Mouse (Mus musculus) ES-Bruce4 (cell line): ENCODE results near the gene Nlk. TPM values are rescaled to one million over a fixed set of nuclear protein-coding genes. Genes with fewer than 3 reads are reported as not detected.
A peak's percentile ranks its signal among the peaks of the same experiment; 100 is the strongest.

Experiments used
- H3K27ac ChIP-seq: 2 replicates; pipeline ENCODE4 v1.5.1; 2012; ENCODE audit warnings: low read length, inconsistent platforms; ENCODE audit not compliant: insufficient read depth
- H3K27me3 ChIP-seq: 2 replicates; pipeline ENCODE4 v1.6.1; 2012; ENCODE audit warnings: mild to moderate bottlenecking, low read length, inconsistent platforms; ENCODE audit not compliant: control insufficient read depth, poor library complexity, insufficient read depth, severe bottlenecking
- H3K36me3 ChIP-seq: 2 replicates; pipeline ENCODE4 v1.6.1; 2012; ENCODE audit warnings: inconsistent platforms, mild to moderate bottlenecking, low read length, moderate library complexity; ENCODE audit not compliant: control insufficient read depth, poor library complexity, insufficient read depth, severe bottlenecking
- H3K4me1 ChIP-seq: one replicate; pipeline ENCODE4 v1.8.1; 2011; ENCODE audit warnings: low read length; ENCODE audit not compliant: control insufficient read depth, insufficient read depth
- H3K4me3 ChIP-seq: 2 replicates; pipeline ENCODE4 v1.5.1; 2011; ENCODE audit warnings: low read depth, mild to moderate bottlenecking, low read length
- H3K9ac ChIP-seq: 2 replicates; pipeline ENCODE4 v1.6.1; 2012; ENCODE audit warnings: low read depth, mild to moderate bottlenecking, inconsistent platforms; ENCODE audit not compliant: poor library complexity, severe bottlenecking
- H3K9me3 ChIP-seq: replicated peaks from 2 replicates; pipeline ENCODE4 v1.6.1; 2012; ENCODE audit warnings: mild to moderate bottlenecking, low read length, inconsistent platforms; ENCODE audit not compliant: control insufficient read depth, poor library complexity, insufficient read depth, severe bottlenecking
- CTCF ChIP-seq: IDR thresholded peaks from one replicate; pipeline ENCODE4 v1.8.1; 2011; ENCODE audit warnings: low read depth, low read length
- EP300 ChIP-seq: IDR thresholded peaks from 2 replicates; pipeline ENCODE4 v1.6.1; 2011; ENCODE audit warnings: low read depth, low read length; ENCODE audit not compliant: insufficient read depth
- POLR2A ChIP-seq: IDR thresholded peaks from one replicate; pipeline ENCODE4 v1.8.1; 2011; ENCODE audit warnings: low read length; ENCODE audit not compliant: insufficient read depth
- polyA plus RNA-seq: library from polyadenylated mRNA; stranded (reverse); fragments of >200 nt; gene quantifications from 2 replicates; pipeline ENCODE4 v1.2.4, GENCODE M21; 2011; ENCODE audit warnings: low read depth; ENCODE audit not compliant: missing spikeins, insufficient read depth, insufficient read length

Gene Nlk
- polyA plus RNA-seq, 1 experiment = 39.7 TPM

DNA sequence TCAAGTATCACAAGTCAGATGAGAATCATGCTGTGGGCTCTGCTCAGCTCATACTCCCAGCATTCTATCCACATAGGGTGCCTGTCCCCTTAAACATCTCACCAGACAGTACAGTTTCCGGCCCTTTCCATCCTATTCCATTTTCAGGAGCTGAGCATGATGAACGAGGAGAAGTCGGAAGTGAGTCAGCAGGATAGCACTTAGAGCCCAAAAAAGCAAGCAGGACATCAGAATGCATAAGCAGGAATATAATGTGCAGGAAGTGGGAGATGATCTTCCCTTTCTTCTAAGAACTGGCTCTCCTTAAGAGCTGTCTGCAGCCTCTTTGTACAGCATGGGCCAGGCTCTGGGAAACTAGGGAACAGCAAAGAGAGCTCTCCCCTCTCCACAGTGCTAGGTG is 5.1 kb upstream of the Nlk start:
- Histone ChIP-seq H3K36me3 (no peaks in the 10 kb centered on the region), H3K9me3 (no peaks in the 10 kb centered on the region), H3K4me3 (no peak overlapping the region), H3K4me1 (no peaks in the 10 kb centered on the region), H3K27me3 (0 out of 2 replicates have a peak, but pooled peaks cover 3% of the 10 kb centered on the region), H3K9ac (no peak overlapping the region), H3K27ac (no peak overlapping the region)
- TF ChIP-seq POLR2A (no peak), EP300 (no peak), CTCF (no peak)

- no peaks in the 10 kb centered on the region for H3K9me3 ChIP-seq
- TF ChIP-seq EP300 = no peak
- no peak for TF ChIP-seq POLR2A
- no peak for TF ChIP-seq CTCF
- H3K4me3 ChIP-seq = peak overlapping the region; percentile 71
- H3K4me1 ChIP-seq = no peaks in the 10 kb centered on the region
- no peak overlapping the region for H3K27ac ChIP-seq
- H3K27me3 ChIP-seq = 0 out of 2 replicates have a peak, but pooled peaks cover 3% of the 10 kb centered on the region
- no peaks in the 10 kb centered on the region; the same call in 1 of the 2 replicates for H3K36me3 ChIP-seq
- H3K9ac ChIP-seq = peak overlapping the region; percentile 61; the same call in 1 of the 2 replicates
Measured at GRCm38 (mm10) chr11:78697753-78698171, 589 bp upstream of the Nlk start.

DNA sequence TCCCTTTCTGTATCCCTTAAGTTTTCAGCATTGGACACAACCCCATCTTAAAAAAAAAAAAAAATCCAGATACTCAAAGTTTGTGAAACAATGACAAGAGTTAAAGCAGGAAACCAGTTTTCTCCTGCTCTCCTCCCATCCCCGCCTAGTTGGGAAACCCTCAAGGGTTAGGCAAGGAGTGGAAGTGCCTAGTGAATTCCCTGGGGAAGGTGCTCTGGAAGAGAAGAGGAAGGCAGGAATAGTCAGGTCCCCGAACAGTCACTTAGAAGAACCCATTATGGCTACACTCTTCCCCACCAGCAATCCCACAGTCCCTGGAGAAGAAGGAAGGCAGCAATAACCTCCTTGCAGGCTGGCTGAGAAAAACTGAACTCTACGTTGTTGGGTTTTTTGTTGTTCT is 2.9 kb downstream of the Nlk start:
- H3K9me3 ChIP-seq = no peaks in the 10 kb centered on the region
- no peaks in the 10 kb centered on the region for H3K4me1 ChIP-seq
- H3K36me3 ChIP-seq = no peaks in the 10 kb centered on the region; the same call in none of the 2 replicates
- H3K27ac ChIP-seq = no peak overlapping the region
- TF ChIP-seq EP300 = no peak
- TF ChIP-seq CTCF = no peak
- TF ChIP-seq POLR2A = no peak
- H3K9ac ChIP-seq = no peak overlapping the region
- no peaks in the 10 kb centered on the region for H3K27me3 ChIP-seq
- H3K4me3 ChIP-seq = no peak overlapping the region

GRCm38 (mm10) chr11:78693307-78693706 is 3.9 kb downstream of the Nlk start:
- H3K9ac ChIP-seq = no peak overlapping the region
- no peak overlapping the region for H3K4me3 ChIP-seq
- H3K4me1 ChIP-seq = no peaks in the 10 kb centered on the region
- H3K27me3 ChIP-seq = no peaks in the 10 kb centered on the region
- H3K36me3 ChIP-seq = no peaks in the 10 kb centered on the region; the same call in none of the 2 replicates
- TF ChIP-seq POLR2A (no peak), EP300 (no peak), CTCF (no peak)
- H3K27ac ChIP-seq = no peak overlapping the region
- H3K9me3 ChIP-seq = no peaks in the 10 kb centered on the region

DNA sequence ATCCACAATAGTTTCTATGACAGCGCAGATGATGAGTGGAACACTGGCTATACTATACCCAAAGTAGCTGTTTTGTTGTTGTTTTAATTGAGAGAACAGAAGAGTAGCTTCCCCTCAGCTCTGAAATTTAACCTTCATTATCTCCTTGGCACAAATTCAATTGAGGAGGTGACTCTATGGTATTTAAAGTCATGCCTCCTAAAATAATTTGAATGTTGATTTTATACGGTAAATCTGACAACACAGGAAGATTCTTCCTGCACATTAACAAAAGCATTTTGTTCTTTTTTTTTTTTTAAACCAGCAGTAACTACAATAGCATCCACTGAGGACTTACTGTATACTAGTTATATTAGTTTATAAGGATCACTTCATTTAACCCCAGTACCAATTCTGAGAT is 6.0 kb downstream of the Nlk start:
- Histone ChIP-seq H3K4me1 (no peaks in the 10 kb centered on the region), H3K27ac (no peak overlapping the region)

GRCm38 (mm10) chr11:78690547-78690946 is 6.6 kb downstream of the Nlk start:
- Histone ChIP-seq H3K4me1 (no peaks in the 10 kb centered on the region), H3K36me3 (no peaks in the 10 kb centered on the region; the same call in none of the 2 replicates), H3K9me3 (no peaks in the 10 kb centered on the region), H3K4me3 (no peak overlapping the region), H3K9ac (no peak overlapping the region), H3K27ac (no peak overlapping the region), H3K27me3 (no peaks in the 10 kb centered on the region)
- TF ChIP-seq POLR2A (no peak), EP300 (no peak), CTCF (no peak)

More for the DNA sequence above, 6.0 kb downstream of the Nlk start:
- H3K27me3 ChIP-seq = no peaks in the 10 kb centered on the region
- TF ChIP-seq POLR2A (no peak), EP300 (no peak), CTCF (no peak)
- no peaks in the 10 kb centered on the region; the same call in none of the 2 replicates for H3K36me3 ChIP-seq
- H3K4me3 ChIP-seq = no peak overlapping the region
- no peak overlapping the region for H3K9ac ChIP-seq
- H3K9me3 ChIP-seq = no peaks in the 10 kb centered on the region
